Mouse (Mus musculus) left cerebral cortex, adult 2 months (tissue): ENCODE data around the gene Tef. TPM values are rescaled to one million over a fixed set of nuclear protein-coding genes. Genes with fewer than 3 reads are reported as not detected.

ENCODE experiments used
- DNase-seq, 2 experiments: peaks; one replicate each; pipeline ENCODE4 v3.0.0; 2021 to 2022; ENCODE audit warnings: low spot score in 2 of 2, mixed read lengths in 1 of 2; ENCODE audit errors: extremely low spot score in 1 of 2
- H3K27ac ChIP-seq: fragments of 200-600 bp; 2 replicates; pipeline ENCODE4 v1.8.1; 2022
- H3K4me3 ChIP-seq: fragments of 200-600 bp; 2 replicates; pipeline ENCODE4 v1.8.1; 2022
- CTCF ChIP-seq: fragments of 200-600 bp; IDR thresholded peaks from 2 replicates; pipeline ENCODE4 v1.8.1; 2022; ENCODE audit warnings: antibody characterized with exemption, mild to moderate bottlenecking, moderate library complexity
- intact Hi-C: fragments of 180-260 bp; cut with DNase I; formaldehyde crosslinking; loops from one replicate; pipeline ENCODE4 v1.15.1; 2025
- total RNA-seq, 2 experiments: library from RNA; stranded (reverse); gene quantifications; 2 replicates each; pipeline ENCODE4 v1.2.3; 2021

Gene Tef
- total RNA-seq, 2 experiments from 2014 or later = 220 to 228 TPM

DNA sequence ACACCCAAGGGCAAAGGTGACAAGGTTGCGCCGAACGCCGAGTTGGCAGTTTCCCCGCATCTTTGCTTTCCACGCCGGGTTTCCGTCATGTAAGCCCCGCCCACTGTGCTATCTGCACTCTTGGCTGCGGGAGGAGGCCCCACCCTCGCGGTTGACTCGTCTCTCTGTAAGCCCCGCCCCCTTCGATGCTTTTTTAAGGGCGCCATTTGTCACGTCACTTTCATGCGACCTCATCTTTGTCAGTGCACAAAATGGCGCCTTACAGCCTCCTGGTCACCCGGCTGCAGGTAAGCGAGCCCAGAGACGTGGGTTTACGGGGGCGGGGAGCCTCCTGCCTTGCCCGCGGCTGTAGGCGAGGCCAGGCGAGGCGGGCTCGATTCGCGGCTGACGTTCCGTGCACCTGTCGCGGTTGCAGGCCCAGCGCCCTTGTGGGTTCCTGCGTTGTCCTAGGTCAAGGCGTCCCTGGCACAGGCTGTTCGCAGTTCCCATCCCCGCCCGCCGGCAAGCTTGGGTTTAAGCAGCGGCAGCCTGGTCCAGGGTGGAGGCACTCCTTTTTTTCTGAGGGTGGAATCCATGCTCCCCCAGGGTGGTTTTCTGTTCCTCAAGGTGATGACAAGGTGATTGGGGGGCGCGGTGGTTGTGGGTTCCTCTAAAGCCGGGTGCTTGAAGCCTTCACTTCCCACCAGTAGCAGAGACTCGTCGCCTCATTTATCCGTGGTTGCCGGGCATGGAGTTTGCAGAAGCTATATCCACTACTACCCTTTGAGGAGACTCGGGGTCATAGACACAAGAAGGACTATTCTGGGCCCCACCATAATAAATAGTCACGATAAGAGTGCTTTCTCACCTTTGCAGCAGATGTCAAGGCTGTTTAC, 70.3 kb downstream of the Tef start, which contains the start of gene Aco2:
Gene Aco2 (plus strand): TSS at position 48 of the 875 bp plus-strand sequence.
- intact Hi-C loops = loop anchor here (2.0 kb wide), 1 partner anchor 14 kb away; the partner anchor contains the start of gene Tob2
- TF ChIP-seq CTCF = no peak
- Histone ChIP-seq H3K4me3 (peak within 1 kb of the TSS; percentile 83), H3K27ac (peak within 1 kb of the TSS; percentile 100)
- peak; percentile 98 to 99 for DNase-seq

Other genes starting within 250 kb of the Tef start
- gene Ep300, start 217.1 kb upstream of the Tef start, total RNA-seq = 10 to 100 TPM; 76.0 to 77.3 TPM
- 10 to 100 TPM; 35.0 to 38.8 TPM for gene L3mbtl2, start 138.5 kb upstream of the Tef start, total RNA-seq
- gene Chadl, start 105.1 kb upstream of the Tef start, total RNA-seq = 10 to 100 TPM; 12.2 to 13.8 TPM
- 100 to 1,000 TPM; 160 to 179 TPM for gene Zc3h7b, start 57.4 kb upstream of the Tef start, total RNA-seq
- 100 to 1,000 TPM; 214 to 229 TPM for gene Rangap1, start 56.9 kb upstream of the Tef start, total RNA-seq
- gene Tob2, start 56.4 kb downstream of the Tef start, total RNA-seq = 10 to 100 TPM; 34.8 to 41.4 TPM
- 10 to 100 TPM; 31.1 to 32.8 TPM for gene Phf5a, start 69.5 kb downstream of the Tef start, total RNA-seq
- gene Aco2, start 69.9 kb downstream of the Tef start, total RNA-seq = 100 to 1,000 TPM; 420 to 427 TPM
- gene Polr3h, start 123.8 kb downstream of the Tef start, total RNA-seq = 10 to 100 TPM; 50.1 to 56.8 TPM
- 10 to 100 TPM; 91.2 to 97.6 TPM for gene Csdc2, start 134.3 kb downstream of the Tef start, total RNA-seq
- 100 to 1,000 TPM; 199 to 206 TPM for gene Pmm1, start 158.5 kb downstream of the Tef start, total RNA-seq
- not detected for gene 1700029P11Rik, start 178.1 kb downstream of the Tef start, total RNA-seq
- gene Xrcc6, start 185.4 kb downstream of the Tef start, total RNA-seq = 10 to 100 TPM; 22.5 to 29.7 TPM
- gene Desi1, start 231.4 kb downstream of the Tef start, total RNA-seq = 10 to 100 TPM; 88.0 to 95.6 TPM
- gene Snu13, start 245.2 kb downstream of the Tef start, total RNA-seq = 100 to 1,000 TPM; 110 to 113 TPM